Mouse (Mus musculus): ENCODE measurements around the gene Epb41l4b. TPM values are rescaled to one million over a fixed set of nuclear protein-coding genes. Genes with fewer than 3 reads are reported as not detected.
A peak's percentile ranks its signal among the peaks of the same experiment; 100 is the strongest.

The Epb41l4b gene
- polyA plus RNA-seq, 1 experiment, result 5.0 TPM

DNA sequence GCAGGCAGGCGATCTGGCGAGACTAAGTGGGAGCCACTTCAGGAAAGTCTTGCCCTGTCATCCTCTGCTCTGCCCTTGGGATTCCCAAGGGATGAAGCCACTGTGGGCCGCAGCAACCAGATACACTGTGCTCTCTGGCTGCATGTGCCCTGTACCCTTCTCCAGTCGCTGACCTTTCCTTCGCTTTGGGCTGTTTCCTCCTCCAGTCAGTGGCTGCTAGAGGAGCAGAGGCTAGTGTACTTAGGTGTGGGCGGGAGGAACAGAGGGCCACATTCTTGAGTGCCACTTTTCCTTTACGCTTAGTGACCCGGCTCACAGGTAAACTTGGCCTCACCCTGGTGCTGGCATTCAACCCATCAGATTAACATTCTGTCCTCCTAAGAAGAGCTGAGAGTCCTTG lies 10.6 kb upstream of the Epb41l4b start:
- H3K4me1 ChIP-seq (ENCODE audit: control insufficient read depth, insufficient read depth, low read length), result peaks cover 4% of the 10 kb centered on the region; the same call in 1 of the 2 replicates
- H3K27ac ChIP-seq (ENCODE audit: insufficient read depth, low read length), result peak overlapping the region; percentile 60
- H3K4me3 ChIP-seq (ENCODE audit: insufficient read depth, low read length), result no peak overlapping the region
- no peak for TF ChIP-seq CTCF (IDR thresholded peaks at IDR 0.05; ENCODE audit: borderline replicate concordance, insufficient read depth, low read length)

DNA sequence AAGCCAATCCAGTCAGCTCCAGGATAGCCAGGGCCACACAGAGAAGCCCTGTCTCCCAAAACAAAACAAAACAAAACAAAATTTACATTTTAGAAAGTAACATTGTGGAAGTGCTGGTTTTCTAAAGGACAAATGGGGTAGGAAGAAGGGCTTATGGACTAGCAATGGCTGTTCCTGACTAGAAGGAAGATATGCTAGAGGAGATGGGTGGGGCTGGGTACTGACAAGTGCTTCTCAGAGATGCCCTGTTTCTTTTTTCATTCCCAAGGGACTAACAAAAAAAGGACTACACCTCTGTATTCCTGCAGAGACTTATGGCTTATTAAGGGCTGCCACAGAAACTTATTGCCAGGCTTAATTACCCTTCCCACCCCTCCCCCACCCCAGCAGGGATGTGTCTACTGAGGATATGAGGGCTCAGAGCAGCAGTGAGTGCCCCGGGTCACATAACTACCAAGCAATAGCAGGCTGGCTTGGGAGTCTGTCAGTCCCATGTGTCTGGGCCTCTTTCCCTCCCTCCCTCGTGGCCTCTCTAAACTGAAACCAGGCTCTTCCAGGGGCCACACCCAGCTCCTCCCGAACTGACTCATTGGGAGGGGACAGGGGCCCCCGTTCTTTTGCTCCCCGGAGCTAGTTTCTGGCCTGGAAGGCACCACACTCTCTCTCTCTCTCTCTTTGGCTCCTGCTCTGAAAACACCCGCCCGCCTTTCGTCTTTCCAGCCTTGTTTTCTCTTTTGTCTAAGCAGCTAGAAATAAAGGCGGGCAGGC lies 10.0 kb upstream of the Epb41l4b start:
- peak overlapping the region; percentile 60 for H3K27ac ChIP-seq (ENCODE audit: insufficient read depth, low read length)
- TF ChIP-seq CTCF (IDR thresholded peaks at IDR 0.05; ENCODE audit: borderline replicate concordance, insufficient read depth, low read length) (no peak), POLR2A (IDR thresholded peaks at IDR 0.05; ENCODE audit: low read depth, low read length) (no peak)
- peaks cover 4% of the 10 kb centered on the region; the same call in 1 of the 2 replicates for H3K4me1 ChIP-seq (ENCODE audit: control insufficient read depth, insufficient read depth, low read length)
- H3K4me3 ChIP-seq (ENCODE audit: insufficient read depth, low read length), result no peak overlapping the region

DNA sequence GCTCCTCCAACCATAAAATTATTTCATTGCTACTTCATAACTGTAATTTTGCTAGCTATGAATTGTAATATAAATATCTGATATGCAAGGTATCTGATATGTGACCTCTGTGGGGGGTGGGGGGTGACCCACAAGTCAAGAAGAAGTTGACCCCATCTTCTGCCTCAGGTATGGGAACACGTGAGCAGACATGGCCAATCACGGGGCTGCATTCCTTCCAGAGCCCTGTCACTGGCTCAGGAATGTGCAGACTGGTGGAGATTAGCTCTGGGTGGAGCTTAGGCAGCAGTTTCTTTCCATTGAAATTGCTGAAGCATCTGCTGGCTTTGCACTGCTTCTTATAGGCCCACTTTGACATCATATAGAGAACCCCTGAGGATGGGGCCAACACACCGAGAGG lies 4.9 kb upstream of the Epb41l4b start:
- TF ChIP-seq POLR2A (IDR thresholded peaks at IDR 0.05; ENCODE audit: low read depth, low read length) (no peak), CTCF (IDR thresholded peaks at IDR 0.05; ENCODE audit: borderline replicate concordance, insufficient read depth, low read length) (no peak)
- no peaks in the 10 kb centered on the region for H3K4me1 ChIP-seq (ENCODE audit: control insufficient read depth, insufficient read depth, low read length)
- H3K27ac ChIP-seq (ENCODE audit: insufficient read depth, low read length), result no peak overlapping the region
- H3K4me3 ChIP-seq (ENCODE audit: insufficient read depth, low read length), result no peak overlapping the region

DNA sequence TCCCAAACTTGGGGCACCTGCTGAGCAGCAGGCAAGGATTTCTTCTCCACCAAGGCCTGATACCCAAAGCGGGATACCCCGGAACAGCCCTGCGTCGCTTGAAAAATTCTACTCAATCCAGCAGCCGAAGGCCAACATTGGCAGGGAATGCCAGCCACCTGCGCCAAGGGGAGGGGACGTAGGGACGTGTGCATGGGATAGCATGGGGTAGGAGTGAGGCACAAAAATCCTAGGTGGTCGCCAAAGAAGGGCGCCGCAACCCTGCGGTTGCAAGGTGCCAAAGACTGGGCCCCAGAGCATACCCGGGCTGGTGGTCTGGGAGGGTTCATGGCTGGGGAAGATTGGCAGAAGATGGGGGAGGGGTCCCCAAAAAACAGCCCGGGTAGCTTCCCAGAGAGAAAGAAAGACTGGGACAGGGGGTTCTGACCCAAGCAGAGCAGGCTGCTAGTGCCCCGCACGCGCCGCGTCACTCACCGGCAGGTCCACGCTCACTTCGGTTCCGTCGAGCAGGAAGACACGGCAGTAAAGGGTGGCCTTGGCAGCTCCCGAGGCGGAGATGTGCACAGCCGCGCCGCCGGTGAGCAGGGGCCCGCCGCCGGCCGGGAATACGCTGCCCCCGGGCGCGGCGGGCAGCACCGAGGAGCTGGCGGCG lies 737 bp downstream of the Epb41l4b start:
- no peak overlapping the region for H3K27ac ChIP-seq (ENCODE audit: insufficient read depth, low read length)
- no peaks in the 10 kb centered on the region; the same call in 1 of the 2 replicates for H3K4me1 ChIP-seq (ENCODE audit: control insufficient read depth, insufficient read depth, low read length)
- TF ChIP-seq CTCF (IDR thresholded peaks at IDR 0.05; ENCODE audit: borderline replicate concordance, insufficient read depth, low read length), result no peak
- TF ChIP-seq POLR2A (IDR thresholded peaks at IDR 0.05; ENCODE audit: low read depth, low read length), result no peak
- peak overlapping the region; percentile 24; the same call in 1 of the 2 replicates for H3K4me3 ChIP-seq (ENCODE audit: insufficient read depth, low read length)

DNA sequence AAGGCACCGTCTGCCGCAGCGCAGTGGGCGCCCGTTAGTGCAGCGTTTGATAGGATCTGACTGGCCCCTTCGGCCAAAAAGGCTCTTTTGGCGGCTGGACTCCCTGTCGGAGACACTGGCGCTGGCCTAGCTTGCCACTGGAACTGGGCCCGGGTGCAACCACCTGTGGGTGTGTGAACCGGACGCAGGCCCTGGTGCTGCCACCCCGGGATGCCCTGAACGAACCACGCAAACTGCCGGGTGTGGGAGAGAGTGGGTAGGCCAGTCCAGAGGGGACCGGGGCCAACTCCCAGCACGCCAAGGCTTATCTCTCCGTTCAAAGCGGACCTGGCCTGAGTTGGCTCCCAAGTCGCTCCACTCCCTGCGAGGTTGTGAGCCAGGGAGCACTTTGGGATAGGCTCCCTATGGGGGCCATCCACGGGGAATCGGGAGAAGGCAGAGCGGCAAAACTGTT lies 1.3 kb downstream of the Epb41l4b start:
- Histone ChIP-seq H3K4me1 (ENCODE audit: control insufficient read depth, insufficient read depth, low read length) (no peaks in the 10 kb centered on the region; the same call in 1 of the 2 replicates), H3K27ac (ENCODE audit: insufficient read depth, low read length) (no peak overlapping the region), H3K4me3 (ENCODE audit: insufficient read depth, low read length) (no peak overlapping the region)
- TF ChIP-seq POLR2A (IDR thresholded peaks at IDR 0.05; ENCODE audit: low read depth, low read length), result no peak
- no peak for TF ChIP-seq CTCF (IDR thresholded peaks at IDR 0.05; ENCODE audit: borderline replicate concordance, insufficient read depth, low read length)

DNA sequence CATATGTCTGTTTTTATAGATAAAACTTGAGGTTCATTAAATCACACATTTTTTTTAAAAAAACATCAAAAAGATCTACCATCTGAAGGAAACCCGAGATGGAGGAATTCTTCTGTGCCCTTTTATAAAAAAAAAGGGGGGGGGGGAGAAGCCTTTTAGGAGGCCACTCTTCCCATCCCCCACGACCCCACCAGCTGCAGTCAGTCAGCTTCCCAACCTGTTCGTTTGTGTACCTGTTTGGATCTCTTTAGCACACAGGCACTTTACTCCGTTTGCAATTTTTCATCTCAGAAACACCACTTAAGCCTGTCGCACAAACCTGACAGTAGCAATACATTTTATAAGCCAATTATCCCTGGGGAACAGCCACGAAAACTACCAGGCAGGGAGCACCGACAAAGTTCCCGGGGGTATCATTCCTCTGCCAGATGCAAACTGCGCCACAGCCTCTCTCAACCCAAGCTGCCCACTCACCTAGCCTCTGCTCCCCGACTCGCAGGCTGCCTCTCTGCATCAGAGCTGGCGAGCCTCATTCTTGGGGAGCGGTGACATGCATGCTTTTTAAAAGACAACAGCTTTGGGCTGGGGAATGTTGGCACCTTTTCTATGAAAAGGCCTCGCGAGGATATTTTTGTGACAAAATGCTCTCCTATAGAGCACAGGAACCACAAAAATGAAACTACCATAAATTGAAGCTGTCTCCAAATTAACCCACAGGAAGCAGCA lies 2.1 kb downstream of the Epb41l4b start:
- Histone ChIP-seq H3K4me3 (ENCODE audit: insufficient read depth, low read length) (no peak overlapping the region; the same call in 1 of the 2 replicates), H3K4me1 (ENCODE audit: control insufficient read depth, insufficient read depth, low read length) (no peaks in the 10 kb centered on the region; the same call in 1 of the 2 replicates), H3K27ac (ENCODE audit: insufficient read depth, low read length) (no peak overlapping the region)
- TF ChIP-seq CTCF (IDR thresholded peaks at IDR 0.05; ENCODE audit: borderline replicate concordance, insufficient read depth, low read length) (no peak), POLR2A (IDR thresholded peaks at IDR 0.05; ENCODE audit: low read depth, low read length) (no peak)

DNA sequence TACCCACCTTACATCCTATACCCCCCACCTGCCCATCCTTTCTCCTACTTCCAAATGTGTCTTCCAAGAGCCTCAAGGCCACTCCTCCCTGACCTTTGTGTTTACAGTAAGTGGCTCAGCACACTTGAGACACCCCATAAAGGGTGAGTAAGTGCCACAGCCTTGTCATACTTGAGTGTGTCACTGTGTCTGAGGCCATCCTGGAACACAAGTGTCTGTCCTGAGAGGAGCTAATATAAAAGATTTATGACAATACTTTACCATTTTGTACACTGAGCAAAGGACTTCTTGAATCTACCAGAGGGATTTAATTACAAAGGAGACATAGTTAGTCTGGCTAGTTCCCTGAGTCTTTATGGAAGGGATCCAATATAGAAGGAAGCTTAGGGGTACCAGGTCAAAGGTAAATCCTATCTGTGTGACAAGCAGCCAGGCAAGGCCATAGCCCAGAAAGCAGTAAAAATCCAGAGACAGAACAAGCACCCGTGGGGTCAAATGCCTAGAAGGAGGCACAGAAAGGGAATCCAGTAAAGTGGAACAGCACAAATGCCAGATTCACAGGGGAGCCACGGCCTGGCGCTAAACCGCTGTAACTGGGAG lies 2.9 kb downstream of the Epb41l4b start:
- Histone ChIP-seq H3K4me1 (ENCODE audit: control insufficient read depth, insufficient read depth, low read length) (no peaks in the 10 kb centered on the region; the same call in 1 of the 2 replicates), H3K27ac (ENCODE audit: insufficient read depth, low read length) (no peak overlapping the region), H3K4me3 (ENCODE audit: insufficient read depth, low read length) (no peak overlapping the region)
- TF ChIP-seq CTCF (IDR thresholded peaks at IDR 0.05; ENCODE audit: borderline replicate concordance, insufficient read depth, low read length) (no peak), POLR2A (IDR thresholded peaks at IDR 0.05; ENCODE audit: low read depth, low read length) (no peak)

DNA sequence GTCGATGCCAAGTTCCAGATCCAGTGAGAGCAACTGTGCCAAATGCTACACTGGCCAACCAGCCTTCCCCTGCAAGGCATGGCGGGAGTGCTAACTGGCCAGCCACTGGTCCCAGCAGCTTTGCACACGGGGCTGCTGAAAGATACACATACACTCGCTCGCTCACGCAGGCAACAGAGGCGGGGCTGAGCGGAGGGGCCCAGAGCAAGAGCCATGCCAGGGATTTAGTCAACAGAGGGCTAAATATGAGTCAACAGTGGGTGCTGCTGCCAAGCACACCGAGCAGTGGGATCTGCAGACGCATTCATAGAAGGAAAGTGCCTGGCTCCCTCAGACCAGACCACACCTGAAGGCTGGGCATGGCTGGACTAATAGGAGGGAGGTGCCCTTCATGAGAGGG lies 3.8 kb downstream of the Epb41l4b start:
- TF ChIP-seq POLR2A (IDR thresholded peaks at IDR 0.05; ENCODE audit: low read depth, low read length) (no peak), CTCF (IDR thresholded peaks at IDR 0.05; ENCODE audit: borderline replicate concordance, insufficient read depth, low read length) (no peak)
- Histone ChIP-seq H3K4me3 (ENCODE audit: insufficient read depth, low read length) (no peak overlapping the region), H3K27ac (ENCODE audit: insufficient read depth, low read length) (no peak overlapping the region), H3K4me1 (ENCODE audit: control insufficient read depth, insufficient read depth, low read length) (no peaks in the 10 kb centered on the region; the same call in 1 of the 2 replicates)

DNA sequence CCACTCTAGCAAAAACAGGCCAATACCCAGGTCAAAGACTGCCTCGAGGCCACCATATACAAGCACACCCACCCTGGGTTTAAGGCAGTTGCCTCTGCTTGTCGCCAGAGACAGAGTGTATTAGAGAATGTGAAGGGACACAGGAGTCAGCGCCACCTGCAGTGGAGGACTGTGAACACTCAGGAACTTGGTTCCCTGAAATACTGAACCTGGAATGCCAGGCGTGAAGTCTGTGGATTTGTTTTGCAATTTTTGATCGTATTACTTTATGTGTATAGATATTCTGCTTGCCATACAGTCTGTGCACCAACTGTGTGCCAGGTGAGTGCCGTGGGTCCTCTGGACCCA lies 5.2 kb downstream of the Epb41l4b start:
- Histone ChIP-seq H3K27ac (ENCODE audit: insufficient read depth, low read length) (no peak overlapping the region), H3K4me1 (ENCODE audit: control insufficient read depth, insufficient read depth, low read length) (no peaks in the 10 kb centered on the region; the same call in 1 of the 2 replicates), H3K4me3 (ENCODE audit: insufficient read depth, low read length) (no peak overlapping the region)
- TF ChIP-seq CTCF (IDR thresholded peaks at IDR 0.05; ENCODE audit: borderline replicate concordance, insufficient read depth, low read length) (no peak), POLR2A (IDR thresholded peaks at IDR 0.05; ENCODE audit: low read depth, low read length) (no peak)
